Mouse (Mus musculus): ENCODE results near the gene Galnt2.

Gene Galnt2

DNA sequence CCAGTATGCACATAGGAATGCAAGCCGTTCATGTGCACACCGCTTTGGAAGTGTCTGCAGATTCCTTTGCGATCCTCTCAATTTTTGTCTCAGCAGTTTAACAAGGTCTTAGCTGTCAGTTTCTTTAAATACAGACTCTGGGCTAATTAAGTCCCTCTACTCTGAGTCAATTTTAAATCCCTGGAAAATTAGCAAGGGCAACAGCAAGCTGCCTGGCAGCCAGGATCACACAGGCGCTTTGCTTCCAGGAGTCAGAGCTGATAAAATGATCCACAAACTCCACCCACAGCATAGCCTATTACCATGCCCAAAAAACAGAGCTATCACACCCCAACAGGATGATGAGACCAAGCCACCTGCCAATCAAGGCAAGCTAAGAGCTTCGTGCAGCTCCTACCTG, 142.6 kb downstream of the Galnt2 start:
- DNase-seq (ENCODE audit: low spot score) = no peak

DNA sequence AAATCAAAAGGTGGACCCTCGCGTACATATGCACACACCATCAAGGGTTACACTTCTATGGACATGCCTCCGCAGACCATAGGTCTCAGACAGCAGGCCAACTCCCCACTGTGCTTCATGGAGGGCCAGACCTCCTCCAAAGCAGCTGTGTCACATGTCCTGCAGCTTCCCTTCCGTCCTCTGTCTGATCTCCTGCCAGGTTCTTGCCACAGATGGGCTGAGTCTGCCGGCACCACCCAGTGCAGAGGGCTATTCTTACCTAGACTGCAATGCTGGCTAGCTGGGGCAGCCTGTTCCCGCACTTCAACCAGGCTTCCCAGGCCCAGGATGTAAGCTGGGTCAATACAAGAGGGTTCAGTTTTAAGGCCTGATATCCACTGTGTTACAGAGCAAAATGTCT, 144.0 kb downstream of the Galnt2 start:
- DNase-seq (ENCODE audit: low spot score) = no peak

DNA sequence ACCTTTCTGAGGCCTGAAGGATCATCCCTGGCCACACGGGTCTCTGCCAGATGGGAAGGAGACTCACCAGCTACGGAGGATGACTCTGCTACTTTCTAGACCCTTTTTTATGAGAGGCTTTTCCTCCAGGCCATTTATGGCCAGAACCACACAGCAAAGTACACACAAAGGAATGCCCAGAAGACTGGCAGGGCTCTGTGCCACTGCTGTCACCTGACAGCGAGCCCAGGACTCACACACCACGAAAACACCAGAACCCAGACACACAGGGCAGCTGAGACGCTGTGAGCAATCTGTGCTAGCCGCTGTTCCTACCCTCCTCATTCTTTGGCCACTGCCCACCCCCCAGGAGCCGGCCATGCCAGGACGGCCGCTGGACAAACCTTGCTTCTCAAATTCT, 144.5 kb downstream of the Galnt2 start:
- DNase-seq (ENCODE audit: low spot score) = no peak

DNA sequence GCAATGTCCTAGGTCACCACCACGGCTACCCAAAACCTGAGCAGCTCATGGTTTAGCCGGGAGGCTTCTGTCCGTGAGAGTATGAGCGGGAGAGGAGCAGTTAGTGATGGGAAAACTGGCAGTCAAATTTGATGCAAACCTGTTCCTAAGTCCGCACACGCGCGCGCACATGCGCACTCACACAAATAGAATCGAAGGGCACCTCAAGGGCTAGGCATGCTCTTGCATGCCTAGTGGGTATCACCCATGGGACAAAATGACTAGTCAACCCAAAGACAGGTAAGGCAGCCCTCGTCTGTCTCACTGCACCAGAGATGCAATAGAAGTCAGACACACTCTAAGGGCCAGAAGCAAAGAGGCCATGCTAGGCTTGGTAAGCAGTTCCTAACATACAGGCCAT, 145.2 kb downstream of the Galnt2 start:
- no peak for DNase-seq (ENCODE audit: low spot score)

DNA sequence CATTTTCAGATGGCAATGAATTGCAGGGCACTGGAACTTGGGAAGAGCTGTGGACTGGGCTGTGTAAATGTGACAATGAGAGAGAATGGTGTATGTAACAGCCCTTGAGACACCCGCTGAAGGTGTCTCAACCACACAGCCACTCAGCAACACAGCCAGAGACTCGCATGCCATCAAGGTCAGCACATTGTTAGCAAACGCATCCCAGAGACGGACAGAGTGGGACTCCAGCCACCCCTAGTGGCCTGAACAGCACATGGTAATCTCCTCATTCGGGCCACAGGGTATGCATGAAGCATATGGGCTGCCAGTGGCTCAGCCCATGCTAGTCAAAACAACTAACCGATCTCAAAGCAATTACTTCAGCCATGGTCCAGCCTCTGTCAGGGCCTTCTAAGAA, 148.1 kb downstream of the Galnt2 start:
- no peak for DNase-seq (ENCODE audit: low spot score)

DNA sequence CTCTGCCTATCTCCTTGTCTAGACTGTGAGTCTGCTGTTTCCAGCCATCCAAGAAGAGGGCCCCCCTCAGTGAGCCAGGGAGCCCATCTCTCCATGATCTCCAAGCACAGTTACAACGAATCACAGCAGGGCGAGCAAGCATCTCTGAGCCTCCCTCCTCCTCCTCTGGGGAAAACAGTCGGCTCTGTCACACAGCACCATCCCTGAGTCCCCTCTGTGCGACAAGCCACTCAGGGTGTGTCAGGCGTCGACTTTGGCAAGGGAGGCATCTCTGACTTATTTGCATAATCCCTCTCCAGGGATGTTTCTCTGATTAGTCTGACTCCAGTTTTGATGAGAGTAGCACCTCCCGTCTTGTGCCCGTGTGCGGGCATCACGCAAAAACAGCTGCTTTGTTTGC, 151.0 kb downstream of the Galnt2 start:
- DNase-seq (ENCODE audit: low spot score) = no peak

DNA sequence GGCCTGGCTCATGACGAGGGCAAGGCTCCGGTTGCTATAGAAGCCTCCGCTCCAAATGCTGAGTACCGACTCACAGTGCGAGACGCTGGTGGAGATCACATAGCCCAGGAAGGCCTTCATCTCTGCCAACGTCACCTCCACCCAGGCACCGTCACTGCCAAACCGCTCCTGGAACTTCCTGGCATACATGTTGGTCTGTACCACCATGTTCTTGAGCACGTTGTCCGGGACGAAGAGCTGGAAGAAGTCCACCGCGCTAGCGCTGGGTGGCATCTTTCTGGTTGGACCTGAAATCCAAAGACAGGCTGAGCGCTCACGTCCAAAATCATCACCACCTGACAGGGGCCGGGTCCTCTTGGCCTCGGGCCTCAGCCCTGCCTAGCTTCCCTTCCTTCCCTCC, 153.1 kb downstream of the Galnt2 start:
- DNase-seq (ENCODE audit: low spot score) = no peak

DNA sequence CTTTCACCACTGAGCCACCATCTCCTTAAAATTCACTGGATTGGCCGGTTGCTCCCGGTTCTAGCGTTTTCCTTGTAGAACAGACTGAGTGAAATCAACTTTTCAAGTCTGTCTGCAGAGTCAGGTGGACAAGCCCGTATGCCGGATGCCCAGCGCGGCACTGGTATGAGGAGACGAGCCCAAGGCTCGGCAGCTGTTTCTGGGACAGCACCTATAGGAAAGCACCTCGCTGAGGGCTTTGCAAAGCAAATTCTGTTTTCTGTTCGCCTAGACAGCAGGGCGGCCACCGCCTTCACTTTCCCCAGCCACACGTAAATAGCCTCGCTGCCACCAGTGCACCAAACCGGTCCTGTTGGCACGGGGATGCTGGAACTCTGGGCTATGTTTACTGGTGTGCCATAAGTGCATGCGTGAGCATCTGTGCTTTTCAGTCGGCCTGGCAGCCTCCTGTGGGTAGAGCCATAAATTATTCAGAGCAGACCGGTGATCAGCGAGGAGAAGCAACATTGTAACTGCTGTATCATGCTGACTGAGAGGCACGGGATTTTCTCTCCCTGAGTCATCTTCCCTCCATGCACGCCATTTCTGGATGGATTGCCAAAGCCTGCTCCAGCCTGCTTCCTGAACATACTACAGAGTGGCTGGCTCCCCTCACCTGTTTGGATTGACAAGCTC, 155.2 kb downstream of the Galnt2 start:
- DNase-seq (ENCODE audit: low spot score) = no peak

DNA sequence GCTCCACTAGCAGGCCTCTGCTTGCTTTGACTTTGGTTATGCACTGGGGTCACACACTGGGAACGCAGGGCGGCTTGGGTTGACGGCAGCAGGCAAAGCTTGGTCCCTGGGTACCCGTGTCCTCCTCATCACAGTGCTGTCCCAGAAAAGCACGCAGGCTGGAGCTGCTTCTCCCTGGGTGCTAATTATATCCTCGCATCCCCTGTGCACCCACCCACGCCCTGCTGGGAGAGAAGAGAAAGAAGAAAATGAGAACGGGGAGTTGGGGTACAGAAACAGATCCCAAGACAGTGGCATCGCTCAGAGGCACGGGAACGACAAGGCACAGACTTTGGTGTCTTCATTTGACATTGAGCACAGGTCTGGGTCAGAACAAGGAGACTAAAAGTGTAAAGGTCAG, 158.3 kb downstream of the Galnt2 start:
- no peak for DNase-seq (ENCODE audit: low spot score)

DNA sequence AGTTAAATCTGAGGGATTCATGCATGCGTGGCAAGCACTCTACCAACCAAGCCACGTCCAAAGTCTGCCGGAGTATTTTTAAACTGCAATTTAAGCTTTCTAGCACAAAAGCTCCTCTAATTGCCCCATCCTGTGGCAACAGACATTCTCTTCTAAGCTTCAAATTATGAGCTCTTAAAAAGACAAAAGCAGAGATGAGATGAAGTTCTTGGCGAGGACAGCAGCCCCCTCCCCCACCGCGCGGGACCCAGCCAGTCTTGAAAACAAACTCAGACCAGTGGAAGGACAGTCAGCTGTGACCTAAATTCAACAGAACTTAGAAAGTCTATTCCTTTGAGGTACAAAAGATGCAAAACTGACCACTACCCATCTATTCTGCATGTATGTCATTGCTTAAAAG, 160.0 kb downstream of the Galnt2 start:
- no peak for DNase-seq (ENCODE audit: low spot score)

DNA sequence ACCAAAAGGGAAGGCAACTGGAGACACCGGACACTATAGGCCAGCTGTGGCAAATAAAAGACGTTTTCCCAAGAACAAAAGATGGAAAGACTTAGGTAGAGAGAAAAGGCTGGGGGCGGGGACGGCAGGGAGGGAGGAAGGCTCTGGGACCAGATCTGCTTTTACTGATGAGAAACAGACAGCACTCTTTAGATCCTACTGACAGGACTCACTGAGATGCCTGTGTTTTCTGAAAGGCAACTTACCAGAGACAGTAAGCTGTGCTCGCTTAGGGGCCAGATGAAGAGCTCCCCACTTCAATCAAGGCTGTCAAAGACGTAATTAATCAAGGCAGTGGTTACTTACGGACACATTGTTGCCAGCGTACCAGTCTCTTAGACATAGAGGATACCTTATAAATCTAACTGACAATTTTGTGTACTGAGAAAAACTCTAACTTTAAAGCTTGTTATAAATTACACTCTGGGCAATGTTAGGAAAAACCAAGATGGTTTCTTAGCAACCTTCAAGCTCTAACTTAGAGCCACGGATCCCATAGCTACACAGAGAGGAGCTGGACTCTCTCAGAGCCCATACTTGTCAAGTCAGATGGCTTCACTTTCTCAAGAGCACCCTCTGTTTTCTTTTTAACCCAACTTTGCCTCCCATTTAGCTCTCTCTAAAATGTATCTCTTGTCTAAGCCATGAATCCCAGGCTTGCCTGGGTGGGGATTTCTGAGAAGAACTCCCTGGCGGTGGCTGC, 161.3 kb downstream of the Galnt2 start:
- DNase-seq (ENCODE audit: low spot score) = no peak

DNA sequence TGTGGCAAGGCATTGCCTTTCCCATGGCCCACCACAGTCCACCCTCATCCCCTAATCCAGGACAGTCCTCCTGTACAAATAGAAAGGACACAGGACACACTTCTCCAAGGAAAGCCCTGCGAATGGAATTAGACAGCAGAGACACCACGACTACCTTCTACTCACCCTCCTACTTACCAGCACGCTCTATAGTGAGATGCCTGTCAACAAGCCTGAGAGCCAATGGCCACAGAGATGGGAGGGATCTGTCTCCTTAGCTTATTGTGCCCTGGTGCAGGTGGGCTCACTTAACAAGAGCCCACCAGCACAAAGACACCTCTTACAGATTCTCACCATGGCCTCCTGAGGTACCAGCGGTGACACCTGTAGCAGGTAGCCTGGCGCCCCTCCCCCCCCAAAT, 161.8 kb downstream of the Galnt2 start:
- DNase-seq (ENCODE audit: low spot score) = no peak

DNA sequence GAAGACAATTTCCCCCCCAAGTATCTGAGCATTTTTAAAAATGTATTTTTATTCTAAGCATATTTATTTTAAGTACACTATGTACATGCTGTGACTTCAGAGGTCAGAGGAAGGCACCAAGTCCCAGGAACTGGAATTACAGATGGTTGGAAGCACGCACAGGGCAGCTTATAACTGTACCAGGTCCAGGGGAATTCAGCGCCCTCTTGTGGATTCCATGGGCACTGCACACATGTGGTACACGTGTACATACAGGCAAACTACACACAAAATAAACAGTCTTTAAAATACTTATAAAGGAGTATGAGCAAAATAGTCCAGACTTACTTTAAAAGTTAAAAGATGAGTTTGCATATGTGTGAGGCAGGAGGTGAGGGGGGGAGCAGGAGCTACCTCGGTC, 162.7 kb downstream of the Galnt2 start:
- DNase-seq (ENCODE audit: low spot score) = no peak

DNA sequence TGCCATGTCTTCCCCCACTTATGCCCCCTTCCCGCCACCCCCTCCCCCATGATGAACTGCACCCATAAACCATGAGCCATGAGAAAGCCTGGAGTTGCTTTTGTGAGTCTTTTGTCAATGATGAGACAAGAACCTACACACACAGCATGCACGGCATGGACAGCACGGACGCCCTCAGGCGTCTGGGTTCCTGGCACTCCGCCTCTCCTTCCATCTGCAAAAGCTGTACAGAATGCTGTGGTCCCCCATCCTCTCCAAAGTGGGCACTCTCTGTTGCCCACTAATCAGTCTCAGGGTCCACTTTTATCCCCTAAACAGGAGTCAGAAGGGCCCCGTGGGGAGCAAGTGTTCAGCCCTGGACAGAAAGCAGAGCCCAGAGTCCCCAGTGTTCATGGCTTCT, 163.8 kb downstream of the Galnt2 start:
- DNase-seq (ENCODE audit: low spot score) = no peak
